ENCODE assay signal across 2 mouse cellular contexts in genomic region chr8:19754961-19755360, GRCm38 (mm10).
DNase-seq lines count a peak whose midpoint lies in the region.

No protein-coding gene starts in this region.

- peak; percentile 91 for DNase-seq in heart, adult 11 months
- DNase-seq in lung, postnatal 10 days: peak; percentile 4
